Mouse (Mus musculus): Measurements from ENCODE around the gene Zcchc18. TPM values are rescaled to one million over a fixed set of nuclear protein-coding genes. Genes with fewer than 3 reads are reported as not detected.

Zcchc18 gene
- 13.4 to 17.0 TPM (median 13.9 TPM) in 4 replicates for total RNA-seq (2023)

DNA sequence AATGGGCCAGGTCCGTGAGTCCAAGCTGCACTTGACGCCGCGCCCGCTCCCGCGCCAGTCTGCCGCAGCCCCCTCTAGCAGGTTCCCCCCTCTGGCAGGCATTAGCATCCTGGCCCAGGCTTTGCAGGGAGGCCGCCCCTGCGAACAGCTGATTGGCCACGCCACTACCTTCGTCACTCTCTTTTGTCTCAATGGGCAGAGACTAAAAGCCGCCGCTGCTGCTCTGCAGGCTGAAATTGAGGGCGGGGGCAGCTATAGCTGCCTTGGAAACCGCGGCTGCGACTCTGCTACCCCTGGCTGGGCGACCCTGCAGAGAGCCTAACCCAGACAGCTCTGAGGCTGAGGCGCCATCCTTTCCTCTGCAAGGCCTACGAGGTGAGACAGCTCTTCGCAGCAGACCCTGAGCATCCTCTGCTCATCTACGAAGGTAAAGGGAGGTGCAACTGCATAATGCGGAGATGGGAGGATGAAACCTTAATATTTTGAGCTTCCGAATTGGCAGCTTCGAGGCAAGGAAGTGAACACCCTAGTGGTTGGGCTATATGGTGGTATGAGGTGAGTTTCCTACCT is at the start of gene Zcchc18:
Zcchc18 (plus strand) TSS at position 178 of the 570 bp plus-strand sequence.

DNA sequence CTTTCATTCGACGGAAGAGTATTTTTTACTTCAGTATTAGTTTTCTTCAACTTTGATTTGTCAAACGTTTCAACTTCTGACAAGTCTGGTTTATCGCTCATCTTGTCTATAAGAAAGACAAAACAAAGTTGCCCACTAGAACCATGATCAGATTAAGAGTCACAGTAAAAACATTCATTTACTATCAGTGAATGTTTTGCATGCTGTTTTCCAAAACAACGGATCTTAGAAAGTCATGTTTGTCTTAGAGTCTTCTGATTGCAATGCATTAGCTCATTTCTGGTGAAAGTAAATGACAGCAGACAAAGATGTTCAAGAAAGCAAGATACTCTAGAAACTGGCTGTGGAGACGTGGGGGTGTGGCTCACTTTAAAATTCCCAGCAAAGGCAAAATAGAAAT is 17.6 kb upstream of the Zcchc18 start, which contains the start of gene Tmsb15b2:
Tmsb15b2 (minus strand) TSS at position 101 of the 400 bp plus-strand sequence.

DNA sequence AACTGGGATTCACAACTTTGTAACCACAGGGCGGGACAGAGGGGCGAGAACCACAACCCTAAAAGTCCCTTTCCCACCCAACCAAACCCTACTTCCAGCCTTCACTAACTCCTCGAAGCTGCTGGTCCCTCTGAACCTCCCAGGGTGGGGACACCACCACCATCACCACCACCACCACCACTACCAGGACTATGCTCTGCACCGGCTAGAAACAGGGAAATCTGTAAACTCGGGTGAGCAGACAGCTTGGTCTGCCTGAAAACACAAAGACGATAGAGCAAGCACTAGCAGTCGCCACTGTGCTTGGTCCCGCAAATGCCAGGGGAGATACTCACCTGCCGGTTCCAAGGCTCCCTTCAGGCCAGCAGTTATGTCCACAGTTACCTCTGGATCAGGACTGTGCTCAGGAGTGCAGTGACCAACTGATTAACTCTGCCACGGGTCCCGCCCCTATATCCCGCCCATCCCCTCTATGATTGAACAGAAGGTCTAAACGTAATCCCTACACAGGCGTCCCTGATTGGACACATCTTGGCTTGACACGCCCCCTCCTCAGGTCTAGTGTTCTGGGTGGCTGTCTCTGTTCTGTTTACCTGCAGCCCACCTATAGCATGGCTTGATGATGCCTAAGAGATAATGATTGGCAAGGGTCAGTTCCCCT is 16.4 kb upstream of the Zcchc18 start, which contains the start of the genes Tmsb15l and Tmsb15b1:
Tmsb15l (minus strand) TSS at position 446 of the 661 bp plus-strand sequence.
Tmsb15b1 (minus strand) TSS at position 451 of the 661 bp plus-strand sequence.

DNA sequence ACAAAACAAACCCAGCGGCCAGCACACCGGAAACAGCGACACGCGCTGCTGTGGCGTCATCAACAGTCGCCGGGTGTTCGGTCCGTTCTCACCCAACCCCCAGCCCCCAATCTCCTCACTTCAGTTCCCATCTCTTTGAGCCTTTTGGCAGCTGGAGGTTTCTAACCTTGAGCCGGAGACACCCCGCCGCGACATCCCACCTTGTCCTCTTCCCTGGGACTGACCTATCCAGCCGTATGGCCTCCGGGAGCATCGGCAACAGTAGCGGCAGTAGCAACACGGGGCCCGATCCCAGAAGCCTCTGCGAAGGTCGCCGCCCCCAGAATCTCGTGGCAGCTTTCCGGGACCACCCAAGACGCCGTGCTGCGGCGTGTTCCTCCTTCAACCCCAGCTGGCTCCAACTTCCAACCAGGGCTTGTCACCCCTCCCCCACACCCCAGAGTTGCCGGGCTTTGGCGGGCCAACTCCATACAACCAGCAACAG is 45.1 kb downstream of the Zcchc18 start, which contains the start of gene Slc25a53:
Slc25a53 (minus strand) TSS at position 303 of the 484 bp plus-strand sequence.

Other genes with a start within 250 kb of the Zcchc18 start
- 111 to 140 TPM (median 128 TPM) in 4 replicates for gene Morf4l2, start 249.5 kb upstream of the Zcchc18 start, total RNA-seq (2023)
- not detected in 4 replicates for gene Glra4, start 213.0 kb upstream of the Zcchc18 start, total RNA-seq (2023)
- 4.9 to 6.6 TPM (median 5.1 TPM) in 4 replicates for gene Plp1, start 170.5 kb upstream of the Zcchc18 start, total RNA-seq (2023)
- gene Rab9b, start 124.4 kb upstream of the Zcchc18 start, total RNA-seq (2023): not detected in 4 replicates
- gene H2bfm, start 65.8 kb upstream of the Zcchc18 start, total RNA-seq (2023): not detected in 4 replicates
- gene Tmsb15b2, start 17.7 kb upstream of the Zcchc18 start, total RNA-seq (2023): 11.4 to 22.6 TPM (median 19.7 TPM) in 4 replicates
- 3.0 to 6.6 TPM (median 4.6 TPM) in 3 of 4 replicates, not detected in the other for gene Tmsb15l, start 16.3 kb upstream of the Zcchc18 start, total RNA-seq (2023)
- 12.6 to 19.7 TPM (median 15.6 TPM) in 4 replicates for gene Tmsb15b1, start 16.3 kb upstream of the Zcchc18 start, total RNA-seq (2023)
- 29.8 to 43.7 TPM (median 39.6 TPM) in 4 replicates for gene Slc25a53, start 45.1 kb downstream of the Zcchc18 start, total RNA-seq (2023)
- 6.5 to 7.1 TPM (median 6.8 TPM) in 4 replicates for gene Fam199x, start 56.4 kb downstream of the Zcchc18 start, total RNA-seq (2023)
- gene Esx1, start 128.9 kb downstream of the Zcchc18 start, total RNA-seq (2023): not detected in 4 replicates

All from B cell, adult 62 days (primary cell).